Mouse (Mus musculus) lung, postnatal 0 days (tissue): Measurements from ENCODE around the gene Ifnb1. TPM values are rescaled to one million over a fixed set of nuclear protein-coding genes. Genes with fewer than 3 reads are reported as not detected.

ENCODE experiments used
- ATAC-seq: fragments of 200-750 bp; cut with Nextera tagmentation; 2 replicates; pipeline ENCODE4 v1.8.0; 2017; ENCODE audit warnings: moderate library complexity
- DNase-seq: peaks from one replicate; pipeline ENCODE4 v3.0.0-alpha.2; 2016; ENCODE audit warnings: low spot score
- H3K27ac ChIP-seq: fragments of 300-500 bp; sonication (generic); 2 replicates; pipeline ENCODE4 v1.5.1; 2014; ENCODE audit warnings: antibody characterized with exemption, mild to moderate bottlenecking, low read length, mixed read lengths
- H3K27me3 ChIP-seq: fragments of 300-500 bp; sonication (generic); replicated peaks from 2 replicates; pipeline ENCODE4 v1.6.1; 2014; ENCODE audit warnings: low read length, mixed read lengths; ENCODE audit not compliant: insufficient read depth
- H3K36me3 ChIP-seq: fragments of 300-500 bp; sonication (generic); 2 replicates; pipeline ENCODE4 v1.6.1; 2014; ENCODE audit warnings: low read length, mixed read lengths; ENCODE audit not compliant: insufficient read depth
- H3K4me1 ChIP-seq: fragments of 300-500 bp; sonication (generic); 2 replicates; pipeline ENCODE4 v1.6.1; 2014; ENCODE audit warnings: antibody characterized with exemption, low read depth, low read length, mixed read lengths; ENCODE audit not compliant: insufficient read depth
- H3K4me2 ChIP-seq: fragments of 300-500 bp; sonication (generic); replicated peaks from 2 replicates; pipeline ENCODE4 v1.6.1; 2014; ENCODE audit warnings: low read depth, mild to moderate bottlenecking, low read length, moderate library complexity, mixed read lengths
- H3K4me3 ChIP-seq: fragments of 300-500 bp; sonication (generic); 2 replicates; pipeline ENCODE4 v1.5.1; 2014; ENCODE audit warnings: low read depth, low read length
- H3K9ac ChIP-seq: fragments of 300-500 bp; sonication (generic); replicated peaks from 2 replicates; pipeline ENCODE4 v1.6.1; 2014; ENCODE audit warnings: low read depth, mild to moderate bottlenecking
- H3K9me3 ChIP-seq: fragments of 300-500 bp; sonication (generic); 2 replicates; pipeline ENCODE4 v1.6.1; 2016; ENCODE audit warnings: low read length, mixed read lengths
- CTCF ChIP-seq: IDR thresholded peaks from 2 replicates; pipeline ENCODE4 v1.5.1; 2016; ENCODE audit warnings: antibody characterized with exemption, mild to moderate bottlenecking
- EP300 ChIP-seq: IDR thresholded peaks from 2 replicates; pipeline ENCODE4 v1.6.1; 2016; ENCODE audit warnings: antibody characterized with exemption, mild to moderate bottlenecking, control low read depth
- WGBS: fragments of 180-500 bp; shearing (Covaris S2); extraction: QIAGEN DNeasy Blood & Tissue Kit; methylation state at CpG from one replicate; pipeline ENCODE4 v1.1.7; 2014; 5-methylcytosine and 5-hydroxymethylcytosine counted together
- polyA plus RNA-seq: library from polyadenylated mRNA; unstranded; fragments of >200 nt; fragmentation: Nextera tagmentation; extraction: Ambion mirVana; gene quantifications from 2 replicates; pipeline ENCODE4 v1.2.1, GENCODE M21; 2015

Gene Ifnb1
- polyA plus RNA-seq, 1 experiment from 2014 or later: not detected

GRCm38 (mm10) chr4:88530892-88531291 lies 8.3 kb upstream of the Ifnb1 start:
- Histone ChIP-seq H3K27ac (no peak overlapping the region), H3K9ac (no peak overlapping the region), H3K9me3 (no peaks in the 10 kb centered on the region), H3K4me2 (no peak overlapping the region), H3K36me3 (no peaks in the 10 kb centered on the region), H3K4me1 (no peaks in the 10 kb centered on the region), H3K4me3 (no peak overlapping the region), H3K27me3 (no peaks in the 10 kb centered on the region)
- 44% methylated on average over 2 of the region's 2 CpGs for WGBS
- ATAC-seq (no peak), DNase-seq (no peak)
- TF ChIP-seq EP300: no peak
- TF ChIP-seq CTCF: no peak

DNA sequence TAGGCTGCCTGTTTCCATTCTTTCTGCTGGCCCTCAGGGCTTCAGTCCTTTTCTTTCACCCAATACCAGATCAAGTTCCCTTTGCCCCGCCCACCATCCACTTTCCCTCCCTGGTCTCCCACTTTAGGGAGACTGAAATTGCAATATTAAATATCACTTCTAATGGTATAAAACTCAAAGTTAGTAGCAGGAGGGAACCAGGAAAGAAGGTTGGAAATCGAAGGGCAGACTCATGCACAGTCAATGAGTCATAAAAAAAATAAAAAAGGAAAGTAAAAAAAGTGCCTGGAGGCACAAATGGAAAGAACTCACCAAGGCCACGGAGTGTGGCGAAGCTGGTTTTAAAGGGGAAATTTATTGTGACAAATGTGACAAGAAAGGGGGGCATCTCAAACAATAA lies 7.7 kb upstream of the Ifnb1 start:
- no peaks in the 10 kb centered on the region for H3K36me3 ChIP-seq
- no peaks in the 10 kb centered on the region for H3K27me3 ChIP-seq
- no peak overlapping the region for H3K27ac ChIP-seq
- no peak for TF ChIP-seq EP300
- TF ChIP-seq CTCF: no peak
- no peak for DNase-seq
- no peaks in the 10 kb centered on the region for H3K9me3 ChIP-seq
- H3K4me2 ChIP-seq: no peak overlapping the region
- ATAC-seq: no peak
- no peaks in the 10 kb centered on the region for H3K4me1 ChIP-seq
- WGBS: 79% methylated on average over 4 of the region's 4 CpGs
- H3K4me3 ChIP-seq: no peak overlapping the region
- no peak overlapping the region for H3K9ac ChIP-seq

- no peak overlapping the region for H3K4me2 ChIP-seq
- no peaks in the 10 kb centered on the region for H3K36me3 ChIP-seq
- H3K27me3 ChIP-seq: no peaks in the 10 kb centered on the region
- no peak overlapping the region for H3K4me3 ChIP-seq
- no peak overlapping the region for H3K9ac ChIP-seq
- no peak for DNase-seq
- no peak overlapping the region for H3K27ac ChIP-seq
- TF ChIP-seq CTCF: no peak
- no peak for TF ChIP-seq EP300
- H3K4me1 ChIP-seq: no peaks in the 10 kb centered on the region
- H3K9me3 ChIP-seq: no peaks in the 10 kb centered on the region
- 74% methylated on average over 5 of the region's 5 CpGs for WGBS
- no peak for ATAC-seq
Observed at GRCm38 (mm10) chr4:88526379-88527049, 3.9 kb upstream of the Ifnb1 start.

GRCm38 (mm10) chr4:88525393-88525792 lies 2.8 kb upstream of the Ifnb1 start:
- WGBS: 75% methylated on average over 3 of the region's 3 CpGs

GRCm38 (mm10) chr4:88523241-88523640 lies 667 bp upstream of the Ifnb1 start:
- peak; percentile 50 for DNase-seq
- no peaks in the 10 kb centered on the region for H3K4me1 ChIP-seq
- H3K4me2 ChIP-seq: no peak overlapping the region
- no peak for ATAC-seq
- no peaks in the 10 kb centered on the region for H3K36me3 ChIP-seq
- H3K9ac ChIP-seq: no peak overlapping the region
- H3K4me3 ChIP-seq: no peak overlapping the region
- H3K27me3 ChIP-seq: no peaks in the 10 kb centered on the region
- TF ChIP-seq EP300: no peak
- peak; percentile 70 for TF ChIP-seq CTCF
- no peak overlapping the region for H3K27ac ChIP-seq
- H3K9me3 ChIP-seq: no peaks in the 10 kb centered on the region

More at GRCm38 (mm10) chr4:88525393-88525792, 2.8 kb upstream of the Ifnb1 start:
- H3K9ac ChIP-seq: no peak overlapping the region
- TF ChIP-seq CTCF (no peak), EP300 (no peak)
- H3K27me3 ChIP-seq: no peaks in the 10 kb centered on the region
- ATAC-seq (no peak), DNase-seq (no peak)
- no peaks in the 10 kb centered on the region for H3K36me3 ChIP-seq
- H3K4me2 ChIP-seq: no peak overlapping the region
- H3K4me1 ChIP-seq: no peaks in the 10 kb centered on the region
- H3K27ac ChIP-seq: no peak overlapping the region
- H3K9me3 ChIP-seq: no peaks in the 10 kb centered on the region
- H3K4me3 ChIP-seq: no peak overlapping the region

- no peaks in the 10 kb centered on the region for H3K36me3 ChIP-seq
- no peaks in the 10 kb centered on the region for H3K27me3 ChIP-seq
- no peaks in the 10 kb centered on the region for H3K9me3 ChIP-seq
- no peak overlapping the region for H3K4me3 ChIP-seq
- no peak overlapping the region for H3K4me2 ChIP-seq
- no peak overlapping the region for H3K9ac ChIP-seq
- no peak for TF ChIP-seq CTCF
- no peak for TF ChIP-seq EP300
- WGBS: 88% methylated on average over 2 of the region's 2 CpGs
- no peak overlapping the region for H3K27ac ChIP-seq
- ATAC-seq (no peak), DNase-seq (no peak)
- no peaks in the 10 kb centered on the region for H3K4me1 ChIP-seq
Observed at GRCm38 (mm10) chr4:88517957-88518356, 4.6 kb downstream of the Ifnb1 start.
